Mouse (Mus musculus) CD8-positive naive resting alpha-beta T cell, adult 57 days (primary cell): ENCODE results near the gene Retreg3. TPM values are rescaled to one million over a fixed set of nuclear protein-coding genes. Genes with fewer than 3 reads are reported as not detected.

Source experiments
- total RNA-seq: library from RNA; stranded (reverse); gene quantifications from one replicate; pipeline ENCODE4 v1.2.4, GENCODE M21; 2023

Retreg3 gene
- total RNA-seq, result 78.7 TPM

GRCm38 (mm10) chr11:101119761-101120544, at the start of gene Retreg3, which contains the start of gene Tubg1:
Gene Retreg3 (minus strand): TSS chr11:101119893.
Gene Tubg1 (plus strand): TSS chr11:101119938.

DNA sequence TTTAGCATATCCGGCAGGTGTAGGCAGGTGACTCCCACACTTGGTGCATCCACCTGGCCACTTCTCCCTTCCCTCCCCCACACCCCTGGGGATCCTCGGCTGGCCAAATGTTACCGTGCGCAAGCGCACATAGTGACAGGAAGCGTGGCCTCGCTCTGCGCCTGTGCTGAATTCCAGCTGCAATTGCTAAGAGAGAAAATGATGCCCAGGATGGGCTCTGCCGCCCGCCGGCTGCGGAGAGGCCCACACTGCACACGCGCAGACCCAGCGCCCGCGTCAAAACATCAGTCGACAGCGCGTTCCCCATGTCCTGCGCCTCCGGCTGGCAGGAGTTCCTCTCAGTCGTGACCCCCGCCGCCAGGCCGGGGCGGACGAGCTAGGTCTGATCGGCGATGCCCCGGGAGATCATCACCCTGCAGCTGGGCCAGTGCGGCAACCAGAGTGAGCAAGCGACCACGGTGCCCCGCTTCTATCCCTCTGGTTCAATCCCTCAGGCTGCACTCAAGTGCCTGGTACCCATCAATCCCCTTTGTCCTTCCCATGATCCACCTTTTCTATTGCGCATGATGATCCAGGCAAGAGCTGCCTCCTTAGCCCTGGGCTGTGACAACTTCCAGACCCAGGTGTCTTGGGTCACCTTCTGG, 36.2 kb upstream of the Retreg3 start, which contains the start of gene Tubg2:
Gene Tubg2, plus strand, starts transcription at position 180 of the 644 bp plus-strand sequence.

GRCm38 (mm10) chr11:101095314-101096024, 24.2 kb downstream of the Retreg3 start, which contains the start of gene Psmc3ip:
Gene Psmc3ip (minus strand): TSS chr11:101095436.

DNA sequence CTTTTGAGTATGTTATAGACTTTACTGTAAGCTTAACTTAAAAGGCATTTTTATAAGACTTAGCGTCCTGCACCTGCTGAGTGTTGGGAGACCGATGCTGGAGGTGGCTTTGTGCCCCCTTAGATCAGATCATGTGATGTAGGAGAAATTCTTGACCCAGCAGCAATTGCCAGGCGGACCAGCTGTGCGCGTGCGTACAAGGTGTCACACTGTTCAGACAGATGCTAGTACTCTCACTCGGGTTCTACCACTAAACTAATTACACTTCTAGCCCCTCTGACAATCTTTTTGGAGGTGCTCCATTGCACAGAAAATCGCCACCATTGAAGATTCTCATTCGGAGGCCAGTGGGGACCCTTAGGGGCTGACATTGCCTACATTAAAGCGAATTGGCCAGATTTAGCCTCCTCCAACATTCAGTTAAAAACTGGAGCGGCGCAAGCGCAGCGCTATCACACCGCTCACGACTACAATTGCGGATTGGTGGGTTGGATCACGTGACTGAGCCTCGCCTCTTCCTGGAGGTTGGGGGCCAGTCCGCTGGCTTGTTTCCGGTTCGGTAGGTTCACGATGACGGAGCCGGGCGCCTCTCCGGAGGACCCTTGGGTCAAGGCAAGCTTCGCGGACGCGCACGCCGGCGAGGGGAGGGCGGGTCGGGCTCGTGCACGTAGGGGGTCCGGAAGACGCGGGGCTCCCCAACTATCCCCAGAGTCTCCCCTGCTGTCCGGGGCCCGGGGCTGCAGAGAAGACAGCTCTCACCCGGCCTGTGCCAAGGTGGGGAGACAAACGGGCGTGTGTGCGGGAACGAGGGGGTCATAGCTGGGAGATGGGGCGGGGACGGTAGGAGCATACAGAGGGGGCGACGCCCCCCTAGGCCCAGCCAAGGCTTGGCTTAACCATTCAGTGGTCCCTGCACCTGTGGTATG, 32.7 kb downstream of the Retreg3 start, which contains the start of gene Mlx:
Gene Mlx, plus strand, starts transcription at position 522 of the 926 bp plus-strand sequence.

GRCm38 (mm10) chr11:101082208-101083082, 37.2 kb downstream of the Retreg3 start, which contains the start of gene Coasy:
Gene Coasy (plus strand): TSS chr11:101082565.

GRCm38 (mm10) chr11:101078121-101078520, 41.6 kb downstream of the Retreg3 start, which contains the start of gene Hsd17b1:
Gene Hsd17b1 (plus strand): TSS chr11:101078411.

GRCm38 (mm10) chr11:101069391-101070188, 50.1 kb downstream of the Retreg3 start, which contains the start of gene Naglu:
Gene Naglu (plus strand): TSS chr11:101070012.

Other genes with a start within 250 kb of the Retreg3 start
- gene Stat3, start 180.4 kb downstream of the Retreg3 start, total RNA-seq, result 216 TPM
- gene Cavin1, start 149.0 kb downstream of the Retreg3 start, total RNA-seq, result 0.18 TPM
- gene Atp6v0a1, start 110.4 kb downstream of the Retreg3 start, total RNA-seq, result 8.4 TPM
- gene Naglu, start 49.9 kb downstream of the Retreg3 start, total RNA-seq, result 10.8 TPM
- gene Hsd17b1, start 41.5 kb downstream of the Retreg3 start, total RNA-seq, result 1.3 TPM
- gene Coasy, start 37.3 kb downstream of the Retreg3 start, total RNA-seq, result 12.5 TPM
- 43.0 TPM for gene Mlx, start 32.6 kb downstream of the Retreg3 start, total RNA-seq
- gene Psmc3ip, start 24.5 kb downstream of the Retreg3 start, total RNA-seq, result 3.8 TPM
- 14.5 TPM for gene Tubg1, start within 50 bp of the Retreg3 start, total RNA-seq
- 2.5 TPM for gene Tubg2, start 36.0 kb upstream of the Retreg3 start, total RNA-seq
- not detected for gene Cntnap1, start 50.6 kb upstream of the Retreg3 start, total RNA-seq
- gene Plekhh3, start 51.5 kb upstream of the Retreg3 start, total RNA-seq, result 0.28 TPM
- gene Ccr10, start 55.5 kb upstream of the Retreg3 start, total RNA-seq, result not detected
- gene Ezh1, start 106.6 kb upstream of the Retreg3 start, total RNA-seq, result 89.3 TPM
- 0.40 TPM for gene Ramp2, start 126.1 kb upstream of the Retreg3 start, total RNA-seq
- gene Vps25, start 133.8 kb upstream of the Retreg3 start, total RNA-seq, result 71.7 TPM
- 2.8 TPM for gene Wnk4, start 140.7 kb upstream of the Retreg3 start, total RNA-seq
- gene Cntd1, start 159.1 kb upstream of the Retreg3 start, total RNA-seq, result not detected
- gene Coa3, start 159.2 kb upstream of the Retreg3 start, total RNA-seq, result 35.6 TPM
- gene Becn1, start 182.4 kb upstream of the Retreg3 start, total RNA-seq, result 196 TPM
- 118 TPM for gene Psme3, start 196.3 kb upstream of the Retreg3 start, total RNA-seq
- gene Aoc2, start 205.2 kb upstream of the Retreg3 start, total RNA-seq, result 24.1 TPM
- 1.2 TPM for gene Aoc3, start 210.7 kb upstream of the Retreg3 start, total RNA-seq
- gene G6pc, start 247.7 kb upstream of the Retreg3 start, total RNA-seq, result not detected